Mouse (Mus musculus) forelimb bud, embryonic 11.5 days (tissue): Measurements from ENCODE around the gene Cacna2d1.

Source experiments
- DNase-seq: peaks from one replicate; pipeline ENCODE4 v3.0.0-alpha.2; 2012; ENCODE audit warnings: low read depth, low spot score

Cacna2d1 gene

GRCm38 (mm10) chr5:15934376-15935233 lies at the start of gene Cacna2d1:
Gene Cacna2d1, plus strand, starts transcription at chr5:15934691.
- peak; percentile 53 for DNase-seq

DNA sequence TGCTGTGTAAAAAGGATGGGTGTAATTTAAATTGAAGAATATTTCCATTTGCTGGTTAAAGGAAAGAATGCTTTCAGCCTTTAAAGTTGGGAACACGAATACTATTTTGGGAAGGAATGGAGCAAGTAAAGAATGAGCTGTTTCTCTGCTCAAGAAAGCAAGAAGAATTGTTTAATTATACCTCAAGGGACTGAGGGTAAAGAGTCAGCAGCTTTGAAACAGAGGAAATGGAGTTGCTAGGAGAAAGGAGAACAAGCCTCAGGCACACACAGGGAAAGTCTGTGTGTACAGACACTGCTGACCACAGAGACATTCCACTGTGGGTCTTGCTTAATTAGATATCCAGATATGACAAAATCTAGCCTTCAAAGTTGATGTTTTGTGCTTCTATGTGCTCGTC lies 39.4 kb upstream of the Cacna2d1 start:
- DNase-seq: no peak

DNA sequence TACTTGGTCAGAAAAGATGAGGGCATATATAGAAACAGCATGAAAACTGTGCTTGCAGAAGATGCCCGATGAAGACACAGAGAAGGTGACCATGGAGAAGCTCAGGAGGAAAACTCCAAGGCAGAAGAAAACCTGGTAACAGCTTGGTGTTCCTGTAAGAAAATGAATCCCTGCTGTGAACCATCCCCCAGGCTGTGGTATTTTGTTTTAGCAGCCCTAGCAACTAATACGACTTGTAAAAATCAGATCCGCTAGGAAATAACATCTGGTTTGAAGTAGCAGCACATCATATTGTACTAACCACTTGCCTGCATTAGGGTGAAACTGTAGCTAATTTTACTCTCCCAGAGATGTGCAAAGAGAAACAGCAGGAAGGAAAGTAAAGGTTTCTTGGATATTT lies 37.8 kb upstream of the Cacna2d1 start:
- DNase-seq: peak; percentile 79

DNA sequence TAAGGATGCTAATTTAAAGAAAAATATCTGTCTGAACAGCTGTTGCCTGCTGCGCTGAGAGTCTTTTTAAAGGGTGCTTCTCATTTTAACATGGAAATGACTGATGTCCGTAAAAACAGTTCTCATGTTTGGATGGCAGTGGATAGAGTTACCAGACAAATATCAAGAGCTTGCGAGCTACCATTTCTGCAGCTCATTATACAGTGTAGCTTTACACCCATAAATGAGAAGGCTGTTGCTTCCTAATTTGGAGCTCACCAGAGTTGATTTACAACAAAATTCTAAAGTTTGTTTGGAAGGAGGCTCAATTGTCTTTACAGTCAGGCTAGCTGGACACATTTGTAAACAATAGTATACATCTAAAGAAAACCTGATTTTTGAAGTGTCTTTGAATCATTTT lies 28.0 kb upstream of the Cacna2d1 start:
- DNase-seq: no peak

- DNase-seq: no peak
These were observed 19.6 kb upstream of the Cacna2d1 start for GRCm38 (mm10) chr5:15914931-15915330.

DNA sequence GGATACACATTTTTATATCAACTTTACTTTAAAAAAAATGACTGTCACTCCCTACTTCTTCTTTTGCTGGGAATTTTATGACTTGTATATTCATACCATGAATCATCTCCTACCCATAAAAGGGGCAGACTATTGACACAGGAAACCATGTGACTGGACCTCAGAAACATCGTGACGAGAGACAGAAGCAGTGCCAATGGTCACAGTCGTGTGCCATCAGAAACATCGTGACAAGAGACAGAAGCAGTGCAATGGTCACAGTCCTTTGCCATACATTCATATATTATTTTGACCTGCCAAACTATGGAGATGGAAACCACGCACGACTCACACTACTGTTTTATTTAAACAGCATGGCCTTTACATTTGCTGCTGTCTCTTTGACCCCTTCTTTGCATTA lies 6.0 kb upstream of the Cacna2d1 start:
- no peak for DNase-seq

DNA sequence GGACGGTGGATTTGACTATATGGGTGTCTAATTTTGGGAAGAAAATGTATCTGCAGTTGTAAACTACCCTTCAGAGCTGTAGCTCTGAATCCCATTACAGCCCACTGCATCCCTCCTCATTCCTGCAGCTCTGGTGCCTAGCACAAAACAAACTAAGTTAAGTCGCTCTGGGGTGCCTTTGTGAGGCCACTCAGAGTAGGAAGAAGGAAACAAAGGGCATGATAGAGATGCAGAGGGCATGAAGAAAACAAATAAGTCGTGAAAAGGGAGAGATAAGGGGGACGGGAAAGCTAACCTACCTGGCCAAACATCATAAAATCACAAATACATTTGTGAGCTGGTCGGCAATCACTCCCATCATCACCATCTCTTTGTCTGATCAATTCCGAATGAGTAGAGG lies 1.5 kb upstream of the Cacna2d1 start:
- DNase-seq: no peak

DNA sequence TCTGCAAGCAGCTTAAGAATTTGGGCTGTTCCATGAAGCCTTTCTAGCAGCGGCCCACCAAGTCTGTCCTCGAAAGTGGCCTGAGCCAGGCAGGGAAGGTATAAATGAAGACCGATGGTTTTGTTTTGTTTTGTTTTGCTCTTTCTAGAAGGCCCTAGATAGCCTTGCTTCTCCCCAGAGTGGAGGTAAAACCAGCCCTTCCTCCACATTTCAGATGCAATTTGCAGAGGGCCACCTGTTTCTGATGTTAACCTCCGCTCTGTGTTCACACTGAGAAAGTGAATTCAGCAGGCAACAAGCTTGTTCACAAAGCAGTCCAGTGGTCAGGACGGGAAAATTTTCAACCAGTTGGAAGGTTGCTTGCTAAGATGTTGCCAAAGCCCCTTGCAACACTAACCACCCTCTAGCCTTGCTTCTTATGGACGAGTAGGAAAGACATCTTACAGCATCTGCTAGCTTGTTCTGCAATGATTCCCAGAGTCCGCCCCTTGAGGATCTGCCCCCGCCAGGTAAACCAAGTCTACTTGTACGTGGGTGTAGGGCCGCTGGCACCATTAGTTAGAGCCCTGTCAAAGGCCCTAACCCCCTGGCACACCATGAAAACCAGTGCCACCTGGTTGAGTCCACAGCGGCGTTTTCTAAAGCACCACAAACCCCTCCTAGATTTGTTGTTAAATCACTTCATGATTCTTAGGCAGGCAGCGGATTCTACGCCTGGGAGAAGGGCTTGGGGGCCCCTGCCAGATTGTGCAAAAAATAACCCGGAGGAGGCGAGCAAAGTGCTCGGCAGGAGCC lies 713 bp upstream of the Cacna2d1 start:
- DNase-seq: peak; percentile 55

DNA sequence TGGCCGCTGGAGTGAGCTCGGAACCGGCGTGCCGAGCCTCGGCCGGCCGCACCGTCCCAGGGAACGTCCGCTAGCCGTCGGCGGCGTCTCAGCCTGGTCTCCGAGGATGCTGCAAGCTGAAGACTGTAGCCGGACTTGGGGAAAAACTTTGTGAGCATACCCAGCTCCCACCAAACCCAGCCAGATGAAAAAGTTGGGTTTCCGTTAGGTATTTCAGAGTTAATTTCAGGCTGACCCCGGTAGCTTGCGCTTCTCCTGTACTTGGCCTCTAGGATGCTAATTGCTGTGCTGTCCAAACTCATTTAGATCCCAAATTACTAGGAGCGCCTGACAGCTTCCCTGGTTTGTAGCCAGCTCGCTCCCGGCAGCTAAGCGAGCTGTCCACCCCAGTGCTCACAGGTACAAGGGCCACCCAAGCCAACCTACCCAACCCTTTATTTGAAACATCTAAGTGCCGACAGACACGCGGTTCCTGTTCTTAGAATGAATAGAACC lies 790 bp downstream of the Cacna2d1 start:
- peak; percentile 40 for DNase-seq

GRCm38 (mm10) chr5:15935831-15936710 lies 1.6 kb downstream of the Cacna2d1 start:
- no peak for DNase-seq

GRCm38 (mm10) chr5:15941191-15941725 lies 6.8 kb downstream of the Cacna2d1 start:
- no peak for DNase-seq

- DNase-seq: no peak
These were observed 7.6 kb downstream of the Cacna2d1 start for GRCm38 (mm10) chr5:15942051-15942450.

DNA sequence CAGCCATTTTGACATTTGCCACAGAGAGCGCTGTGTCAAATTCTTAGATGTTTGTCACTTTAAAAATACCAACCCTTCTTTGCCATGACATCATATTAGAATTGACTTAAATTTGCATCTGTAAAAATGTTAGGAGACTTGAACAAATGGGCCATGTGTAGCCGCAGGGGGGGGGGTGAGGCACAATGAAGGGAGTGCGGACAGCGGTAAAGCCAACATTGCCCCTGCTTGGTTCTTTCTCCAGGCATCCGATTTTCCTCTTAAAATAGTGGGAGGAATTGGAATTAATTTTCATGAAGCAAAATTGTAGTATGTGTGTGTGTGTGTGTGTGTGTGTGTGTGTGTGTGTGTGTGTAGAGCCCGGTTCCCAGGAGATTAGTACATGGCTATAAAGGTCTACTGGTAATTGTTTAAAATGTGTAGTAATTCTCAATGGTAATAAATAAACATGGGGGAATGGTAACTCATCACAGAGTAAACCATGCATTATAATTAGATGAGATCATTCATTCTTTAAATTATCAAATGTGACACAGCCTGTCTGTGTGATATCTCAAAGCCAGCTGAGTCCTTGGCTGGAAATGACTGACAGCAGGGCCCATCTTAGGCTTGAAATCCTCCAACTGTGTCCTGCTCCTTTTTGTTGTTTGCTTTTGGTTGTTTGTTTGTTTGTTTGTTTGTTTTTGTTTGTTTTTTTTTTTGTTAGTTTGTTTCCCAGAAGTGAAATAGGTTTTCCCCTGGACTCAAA lies 14.0 kb downstream of the Cacna2d1 start:
- DNase-seq: no peak

GRCm38 (mm10) chr5:15959760-15960159 lies 25.3 kb downstream of the Cacna2d1 start:
- DNase-seq: no peak

GRCm38 (mm10) chr5:15961866-15962265 lies 27.4 kb downstream of the Cacna2d1 start:
- DNase-seq: no peak

DNA sequence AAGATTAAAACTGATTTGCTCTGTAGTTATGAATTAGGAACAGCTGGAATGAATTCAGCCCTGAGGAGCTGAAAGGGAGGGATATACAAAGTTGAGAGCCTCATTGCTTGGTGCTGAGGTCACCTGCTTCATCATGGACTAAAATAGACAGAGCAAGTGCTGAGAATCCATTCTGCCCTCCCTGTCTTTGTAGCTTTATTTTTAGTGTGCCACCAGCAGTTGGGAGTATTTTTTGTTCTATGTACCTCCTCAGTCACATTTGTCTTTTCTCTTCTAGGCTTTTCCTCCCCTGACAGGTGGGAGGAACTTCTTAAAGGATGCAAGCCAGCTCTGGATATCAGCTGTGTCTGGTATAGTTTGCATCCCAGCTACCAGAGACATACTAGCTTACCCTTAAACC lies 32.4 kb downstream of the Cacna2d1 start:
- no peak for DNase-seq

- DNase-seq: peak; percentile 20
These were observed 37.3 kb downstream of the Cacna2d1 start for GRCm38 (mm10) chr5:15971821-15972220.

- DNase-seq: no peak
These were observed 37.9 kb downstream of the Cacna2d1 start for GRCm38 (mm10) chr5:15972351-15972750.

- DNase-seq: no peak
These were observed 40.2 kb downstream of the Cacna2d1 start for GRCm38 (mm10) chr5:15974652-15975051.

- no peak for DNase-seq
These were observed 44.7 kb downstream of the Cacna2d1 start for GRCm38 (mm10) chr5:15979225-15979624.

GRCm38 (mm10) chr5:15982573-15982972 lies 48.1 kb downstream of the Cacna2d1 start:
- no peak for DNase-seq
